Mouse (Mus musculus) adrenal gland, adult 8-10 months (tissue): ENCODE measurements at regions not wholly inside any gene's neighbourhood (a gene's known extent, or its start where the extent isn't known, plus 50 kb on each side); places are given as distances from the start of the nearest gene placed in this dataset.

Experiments used
- DNase-seq: peaks from one replicate; pipeline ENCODE4 v3.0.0; 2022

GRCm38 (mm10) chr2:75512422-75513170 is 146.5 kb upstream of the Hnrnpa3 start:
- DNase-seq, result no peak

GRCm38 (mm10) chr2:75514171-75514570 is 144.9 kb upstream of the Hnrnpa3 start:
- DNase-seq, result no peak

DNA sequence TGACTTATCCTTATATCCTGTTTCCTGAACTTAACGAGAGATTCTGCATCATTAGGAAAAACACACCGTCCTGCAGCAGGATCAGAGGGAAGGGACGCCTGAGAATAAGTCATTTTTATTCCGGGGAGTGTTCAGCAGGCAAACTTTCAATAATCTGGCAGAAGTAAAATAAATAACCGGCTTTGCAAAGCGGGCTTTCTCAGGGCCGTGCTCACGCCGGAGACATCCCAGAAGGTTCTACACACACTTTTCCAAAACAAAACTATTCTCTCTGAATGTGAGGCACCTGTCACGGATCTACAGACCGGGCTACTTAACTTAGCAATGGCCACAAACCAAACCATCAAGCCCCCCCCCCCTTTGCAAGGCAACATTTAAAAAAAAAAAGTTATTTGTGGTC is 142.8 kb upstream of the Hnrnpa3 start:
- no peak for DNase-seq

DNA sequence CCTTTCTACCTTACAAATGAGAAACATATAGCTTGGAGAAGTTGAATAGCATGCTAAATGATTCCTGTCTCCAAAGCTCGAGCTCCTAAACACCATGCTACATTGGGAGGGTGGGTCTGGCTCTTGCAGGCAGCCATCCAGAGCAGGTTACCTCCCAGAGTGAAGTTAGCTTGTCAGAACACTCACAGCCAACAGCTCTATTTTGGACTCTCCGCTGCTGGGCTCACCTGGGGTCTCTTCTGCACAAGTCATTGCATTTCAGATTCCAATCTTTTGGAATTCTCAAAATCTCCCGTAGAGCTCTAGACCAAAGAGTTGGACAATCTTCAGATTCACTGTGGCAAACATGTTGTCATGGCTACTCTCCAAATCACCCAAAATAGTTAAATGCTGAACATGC is 142.0 kb upstream of the Hnrnpa3 start:
- no peak for DNase-seq

GRCm38 (mm10) chr2:75518607-75519006 is 140.5 kb upstream of the Hnrnpa3 start:
- no peak for DNase-seq

GRCm38 (mm10) chr2:75525562-75525961 is 133.5 kb upstream of the Hnrnpa3 start:
- DNase-seq, result no peak

DNA sequence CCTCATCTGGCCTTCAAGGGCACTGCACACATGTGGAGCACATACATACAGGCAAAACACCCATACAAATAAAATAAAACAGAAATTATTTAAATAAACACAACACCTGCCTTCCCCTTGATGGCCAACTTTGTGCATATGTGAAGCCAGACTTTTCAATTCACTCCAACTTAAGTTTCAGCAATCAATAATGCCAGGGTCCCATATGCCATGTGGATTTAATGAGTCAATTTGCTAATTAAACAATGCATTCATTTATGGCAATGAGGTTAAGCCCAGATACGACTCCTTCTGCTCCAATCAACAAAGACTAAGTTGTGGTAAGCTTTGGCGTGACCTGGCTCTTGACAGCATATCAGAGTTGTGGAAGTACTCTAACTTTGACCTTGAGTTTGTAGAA is 130.4 kb upstream of the Hnrnpa3 start:
- no peak for DNase-seq

- no peak for DNase-seq
Observed at GRCm38 (mm10) chr2:75538114-75538513, 120.9 kb upstream of the Hnrnpa3 start.

DNA sequence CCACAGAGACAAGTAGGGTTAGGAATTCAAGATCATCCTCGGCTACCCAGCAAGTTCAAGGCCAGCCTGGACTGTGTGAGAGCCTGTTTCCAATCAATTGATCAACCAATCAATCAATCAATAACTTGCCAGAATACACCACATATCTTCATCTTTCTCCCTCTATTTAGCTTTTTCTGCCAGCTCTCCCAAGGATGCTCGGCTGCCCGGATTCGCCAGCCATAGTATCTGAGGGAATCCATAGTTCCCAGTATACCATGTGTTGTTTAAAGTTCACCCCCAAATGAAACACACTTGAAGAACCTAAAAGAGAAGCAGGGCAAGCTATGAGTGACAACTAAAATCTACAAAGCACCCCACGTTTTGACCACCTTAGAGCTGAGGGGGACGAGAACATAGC is 119.3 kb upstream of the Hnrnpa3 start:
- no peak for DNase-seq

GRCm38 (mm10) chr2:75542331-75542730 is 116.7 kb upstream of the Hnrnpa3 start:
- no peak for DNase-seq

- DNase-seq, result no peak
Observed at GRCm38 (mm10) chr2:75542781-75543180, 116.3 kb upstream of the Hnrnpa3 start.

GRCm38 (mm10) chr2:75545971-75546370 is 113.1 kb upstream of the Hnrnpa3 start:
- DNase-seq, result no peak

- no peak for DNase-seq
Observed at GRCm38 (mm10) chr2:75555676-75556075, 103.4 kb upstream of the Hnrnpa3 start.

- DNase-seq, result no peak
Observed at GRCm38 (mm10) chr2:75556744-75557143, 102.3 kb upstream of the Hnrnpa3 start.

- DNase-seq, result no peak
Observed at GRCm38 (mm10) chr2:75557392-75557791, 101.7 kb upstream of the Hnrnpa3 start.

DNA sequence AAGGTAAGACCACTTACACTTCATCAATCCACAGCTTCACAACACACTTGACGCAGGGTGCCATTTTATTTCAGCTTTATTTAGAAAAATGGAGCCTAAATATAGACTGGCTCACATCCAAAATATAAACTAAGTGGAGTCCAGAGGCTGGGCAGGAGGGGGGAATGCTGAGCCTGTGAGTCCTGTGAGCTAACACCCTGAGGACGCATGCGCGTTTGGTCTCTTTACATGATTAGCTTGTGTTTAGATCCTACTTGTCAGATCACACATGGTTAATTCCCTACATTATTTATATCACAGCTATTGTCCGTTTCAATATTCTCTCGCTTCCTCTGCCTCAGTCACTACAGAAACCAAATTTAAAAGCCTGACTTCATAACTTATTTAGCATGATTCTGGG is 99.1 kb upstream of the Hnrnpa3 start:
- DNase-seq, result no peak

- DNase-seq, result no peak
Observed at GRCm38 (mm10) chr2:75563253-75563913, 95.7 kb upstream of the Hnrnpa3 start.

DNA sequence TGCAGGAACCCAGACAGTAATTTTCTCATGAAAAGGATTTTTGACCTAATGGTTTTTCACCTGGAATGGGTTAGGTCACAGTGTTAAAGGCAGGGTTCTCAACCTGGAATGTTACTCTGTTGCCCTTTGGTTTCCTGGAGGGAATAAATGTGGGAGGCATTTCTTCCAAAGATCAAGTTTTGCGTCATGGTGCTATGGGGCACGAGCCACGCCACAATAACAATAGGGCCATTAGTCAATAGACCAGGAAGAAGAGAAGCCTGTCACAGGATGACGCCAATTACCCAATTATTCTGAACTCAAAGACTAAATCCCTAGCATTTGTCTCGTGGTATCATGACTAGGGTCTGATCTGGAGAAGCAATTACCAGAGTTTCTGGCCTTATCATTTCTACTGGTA is 94.3 kb upstream of the Hnrnpa3 start:
- DNase-seq, result no peak

- DNase-seq, result no peak
Observed at GRCm38 (mm10) chr2:75567131-75567530, 91.9 kb upstream of the Hnrnpa3 start.

DNA sequence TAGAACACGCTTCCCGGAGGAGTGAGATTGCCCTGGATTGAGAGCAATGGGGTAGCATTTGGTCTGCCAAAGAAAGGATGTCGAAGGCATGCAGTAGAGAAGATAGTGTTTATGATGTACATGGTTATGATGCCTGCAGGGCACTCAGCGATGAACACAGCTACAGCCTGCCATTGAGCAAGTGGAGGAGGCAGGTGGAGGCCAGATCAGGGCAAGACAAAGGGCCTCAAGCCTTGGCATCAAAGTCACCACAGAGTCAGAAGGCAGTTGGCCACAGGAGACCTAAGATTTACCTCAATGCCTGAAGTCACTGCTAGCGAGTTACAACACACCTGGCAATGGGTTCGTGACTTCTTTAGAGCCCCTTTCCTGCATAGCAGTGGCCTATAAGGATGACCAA is 89.3 kb upstream of the Hnrnpa3 start:
- no peak for DNase-seq

- peak; percentile 26 for DNase-seq
Observed at GRCm38 (mm10) chr2:75570246-75570645, 88.8 kb upstream of the Hnrnpa3 start.

DNA sequence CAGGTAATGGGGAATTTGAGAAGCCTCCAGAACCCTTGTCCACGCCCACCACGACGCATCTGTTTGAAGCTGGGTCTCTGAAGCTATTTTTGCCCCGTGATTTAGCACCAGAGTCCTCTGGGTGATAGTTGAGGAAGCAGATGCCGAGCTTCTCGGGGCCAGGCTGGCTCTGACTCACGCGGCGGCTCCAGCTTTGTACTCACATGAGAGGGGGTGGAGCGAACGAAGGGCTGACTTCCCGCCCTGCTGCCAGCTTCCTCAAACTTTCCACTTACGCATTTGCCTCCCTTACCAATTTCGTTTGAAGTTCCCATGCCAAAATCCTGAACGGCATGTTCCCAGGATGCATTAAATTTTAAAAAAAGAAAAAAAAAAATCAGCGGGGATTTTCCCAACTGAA is 74.1 kb upstream of the Hnrnpa3 start:
- DNase-seq, result peak; percentile 89

DNA sequence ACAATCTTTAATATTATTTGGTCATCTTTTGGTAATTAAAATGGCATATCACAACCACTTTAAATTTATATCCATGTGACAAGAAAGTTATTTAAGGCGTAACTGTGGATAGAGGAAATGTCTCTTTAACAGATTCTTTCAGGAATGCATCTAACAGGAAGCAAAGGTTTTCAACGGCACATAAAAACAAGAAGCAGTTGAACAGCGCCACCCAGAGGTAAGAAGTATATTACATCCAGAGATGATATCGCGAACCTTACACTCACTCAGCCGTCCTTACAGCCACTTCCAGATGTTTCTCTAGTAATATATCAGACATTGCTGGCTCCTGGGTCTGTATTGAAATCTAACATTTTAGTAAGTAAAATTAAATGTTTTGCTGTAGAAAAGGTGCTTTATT is 70.5 kb upstream of the Hnrnpa3 start:
- DNase-seq, result no peak

GRCm38 (mm10) chr2:75589452-75589851 is 69.6 kb upstream of the Hnrnpa3 start:
- no peak for DNase-seq
